Mouse (Mus musculus): ENCODE data around the gene Thsd4.

The Thsd4 gene

DNA sequence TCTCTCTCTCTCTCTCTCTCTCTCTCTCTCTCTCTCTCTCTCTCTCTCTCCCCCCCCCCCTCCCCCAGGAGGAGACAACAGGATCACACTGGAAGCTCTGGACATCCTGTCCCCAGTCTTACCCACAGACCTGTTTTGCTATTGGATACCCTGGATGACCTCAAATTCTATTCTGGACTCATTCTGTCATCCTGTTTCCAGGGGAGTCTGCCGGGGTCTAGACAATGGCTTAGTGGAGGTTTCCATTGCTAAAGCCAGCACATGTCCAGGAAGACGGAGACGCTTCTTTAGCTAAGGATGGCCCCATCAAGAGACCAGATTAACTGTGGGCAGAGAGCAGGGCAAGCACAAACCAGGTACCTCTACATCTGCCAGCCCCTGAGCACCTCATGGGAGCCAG, 273.8 kb downstream of the Thsd4 start:
- DNase-seq, result no peak

- peak; percentile 57 for DNase-seq
These were observed 276.9 kb downstream of the Thsd4 start for GRCm38 (mm10) chr9:60244943-60245342.

DNA sequence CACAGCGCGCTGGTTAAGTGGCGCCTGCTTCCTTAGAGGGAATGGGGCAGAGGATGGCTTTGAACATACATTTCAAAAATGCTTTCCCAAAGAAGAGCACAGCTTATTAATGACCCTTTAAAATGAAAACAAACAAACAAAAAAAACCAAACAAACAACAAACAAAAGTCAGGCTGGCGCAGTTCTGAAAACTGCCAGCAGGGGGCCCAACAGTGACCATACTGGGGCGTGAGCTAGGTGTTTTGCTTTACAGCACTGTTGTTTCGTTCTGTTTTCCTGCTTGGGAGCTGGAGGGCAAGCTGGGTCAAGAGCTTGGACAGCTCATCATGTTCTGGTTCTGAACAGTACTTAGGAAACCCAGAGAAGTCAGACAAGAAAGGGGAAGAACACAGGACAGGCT, 278.3 kb downstream of the Thsd4 start:
- DNase-seq, result no peak

DNA sequence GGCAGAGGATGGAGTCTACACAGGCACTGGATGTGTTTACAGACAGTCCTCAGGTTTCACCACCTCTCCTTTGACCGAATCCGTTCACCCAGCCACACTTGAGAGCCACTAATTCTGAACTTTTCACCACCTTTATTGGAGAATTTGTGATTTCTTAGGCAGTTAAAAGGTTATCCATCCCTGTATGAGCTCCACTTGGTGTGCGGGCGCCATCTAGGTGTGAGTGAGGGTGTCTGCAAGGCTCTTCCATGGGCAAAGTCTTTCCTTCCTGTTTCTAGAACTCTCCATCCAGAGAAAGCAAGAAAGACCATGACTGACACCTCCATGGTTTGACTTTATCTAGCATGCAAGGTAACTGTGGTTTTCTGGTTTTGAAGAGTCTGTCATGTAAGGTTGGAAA, 284.2 kb downstream of the Thsd4 start:
- peak; percentile 26 for DNase-seq

GRCm38 (mm10) chr9:60236155-60236554, 285.7 kb downstream of the Thsd4 start:
- DNase-seq, result no peak

- DNase-seq, result no peak
These were observed 287.4 kb downstream of the Thsd4 start for GRCm38 (mm10) chr9:60234233-60235115.

- no peak for DNase-seq
These were observed 289.6 kb downstream of the Thsd4 start for GRCm38 (mm10) chr9:60231981-60232881.

- DNase-seq, result no peak
These were observed 292.4 kb downstream of the Thsd4 start for GRCm38 (mm10) chr9:60229496-60229895.

DNA sequence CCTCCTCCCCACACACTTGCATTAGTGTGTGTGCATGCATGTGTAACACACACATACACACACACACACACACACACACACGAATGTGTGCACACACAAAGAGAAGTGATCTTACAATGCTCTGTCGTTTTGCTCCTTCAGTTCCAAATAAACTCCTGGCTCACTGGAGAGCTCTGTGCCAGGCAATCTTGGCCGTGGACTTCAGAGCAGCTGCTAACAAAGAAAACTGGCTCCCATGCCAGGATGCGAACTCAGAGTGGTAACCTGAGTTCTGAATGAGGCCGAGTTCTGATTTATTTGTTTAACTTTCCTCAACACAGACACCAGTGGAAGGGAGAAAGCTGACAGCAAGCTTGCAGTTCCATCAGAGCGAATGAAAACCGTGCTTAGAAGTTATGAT, 294.1 kb downstream of the Thsd4 start:
- DNase-seq, result peak; percentile 19

DNA sequence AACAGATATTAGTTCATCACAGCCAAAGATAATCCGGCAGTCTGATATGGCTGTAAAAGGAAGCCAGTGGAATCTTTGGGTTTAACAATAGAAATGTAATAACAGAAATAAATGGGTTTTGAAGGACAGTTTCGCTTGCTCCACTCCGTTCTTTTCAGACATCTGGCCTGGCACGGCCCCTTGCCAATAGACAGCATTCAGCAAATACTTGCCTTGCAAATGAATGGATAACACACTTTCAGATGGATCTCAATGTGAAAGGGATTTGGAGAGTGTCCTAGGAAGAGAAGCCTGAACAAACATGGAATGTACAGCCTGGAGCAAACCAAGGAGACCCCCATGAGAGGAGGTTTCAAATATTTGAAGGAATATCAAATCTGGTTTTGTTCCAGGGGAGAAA, 295.2 kb downstream of the Thsd4 start:
- DNase-seq, result peak; percentile 45

GRCm38 (mm10) chr9:60226155-60226554, 295.7 kb downstream of the Thsd4 start:
- DNase-seq, result peak; percentile 70

DNA sequence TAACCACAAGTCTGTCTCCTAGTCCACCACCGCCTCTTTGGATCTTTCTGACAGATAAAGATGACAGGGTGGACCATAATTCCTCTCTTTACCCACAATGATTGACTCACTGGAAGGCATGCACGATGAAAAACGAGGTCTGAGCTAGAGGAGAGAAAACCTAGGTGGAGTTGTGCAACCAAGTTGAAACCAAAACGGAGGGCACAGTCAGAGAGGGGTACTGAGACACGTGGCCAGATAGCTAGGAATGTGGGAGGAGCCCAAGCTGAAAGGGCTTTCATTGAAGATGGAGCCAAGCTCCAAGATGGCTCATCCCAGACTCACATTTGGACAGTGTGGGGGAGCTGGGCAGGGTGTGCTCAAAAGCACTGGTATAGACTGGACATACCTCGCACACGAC, 296.4 kb downstream of the Thsd4 start:
- no peak for DNase-seq

DNA sequence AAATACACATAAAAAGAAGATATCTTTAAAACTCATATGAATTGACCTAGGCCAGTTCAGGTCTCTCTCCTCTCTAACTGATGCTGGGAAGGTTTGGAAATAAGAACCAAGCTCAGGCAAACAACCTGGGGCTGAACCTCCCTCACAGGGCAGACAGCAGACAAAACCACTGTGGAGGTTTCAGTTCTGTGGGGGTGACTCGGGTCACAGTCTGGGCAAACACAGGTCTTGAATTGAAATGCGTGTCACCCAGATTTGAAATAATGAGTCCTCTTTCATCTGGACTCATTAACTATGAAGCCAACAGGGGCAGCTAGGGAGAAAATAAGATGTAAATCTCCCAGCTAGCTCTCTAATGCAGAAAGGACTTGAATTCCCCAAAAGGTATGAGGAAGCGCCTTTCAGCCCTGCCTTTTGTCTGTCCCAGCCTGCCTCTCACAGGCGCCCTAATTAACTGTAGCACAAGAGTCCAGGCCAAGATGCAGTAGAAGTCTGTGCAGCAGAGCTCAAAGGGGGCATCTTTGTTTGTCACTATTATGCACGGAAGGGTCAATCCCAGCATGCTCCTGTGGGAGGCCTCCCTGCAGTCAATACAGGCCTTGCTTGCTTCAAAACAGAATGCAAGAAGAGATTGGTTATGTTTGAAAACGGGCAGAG, 297.7 kb downstream of the Thsd4 start:
- DNase-seq, result peak; percentile 25

DNA sequence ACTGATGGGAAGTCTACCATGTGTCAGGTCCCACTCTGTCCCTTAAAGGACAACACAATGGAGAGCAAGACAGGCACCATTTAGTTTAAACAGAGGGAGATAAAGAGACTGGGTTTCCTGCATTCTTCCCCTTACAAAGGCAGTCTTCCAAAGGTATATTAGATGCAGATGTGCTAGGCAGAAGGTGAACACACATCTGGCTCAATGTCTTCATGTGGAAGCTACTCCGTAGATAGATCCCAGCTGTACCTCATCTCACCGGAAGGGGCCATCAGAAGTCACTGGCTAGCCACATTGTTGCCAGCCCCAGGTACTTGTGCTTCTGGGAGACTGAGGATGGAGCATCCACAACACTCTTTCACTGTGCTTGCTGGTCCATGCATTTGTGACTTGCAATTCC, 301.4 kb downstream of the Thsd4 start:
- no peak for DNase-seq

DNA sequence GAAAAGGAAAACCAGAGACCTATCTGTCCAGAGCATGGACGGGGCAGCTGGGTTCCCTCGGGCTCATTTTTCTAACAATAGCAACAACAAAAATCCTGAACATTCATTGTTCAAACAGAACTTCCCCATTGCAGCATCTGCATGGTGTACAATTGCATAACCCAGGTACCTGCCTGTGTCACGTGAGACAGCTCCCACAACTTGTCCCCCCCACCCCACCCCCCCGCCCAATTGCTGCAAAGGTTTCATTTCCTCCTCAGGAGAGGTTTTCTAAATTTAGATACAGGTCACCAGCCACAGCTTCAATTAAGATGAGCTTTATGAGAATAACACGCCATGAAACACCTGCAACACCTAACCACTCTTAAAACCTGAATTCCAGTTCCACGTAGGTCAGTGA, 303.4 kb downstream of the Thsd4 start:
- DNase-seq, result no peak

GRCm38 (mm10) chr9:60216029-60216428, 305.8 kb downstream of the Thsd4 start:
- DNase-seq, result no peak

DNA sequence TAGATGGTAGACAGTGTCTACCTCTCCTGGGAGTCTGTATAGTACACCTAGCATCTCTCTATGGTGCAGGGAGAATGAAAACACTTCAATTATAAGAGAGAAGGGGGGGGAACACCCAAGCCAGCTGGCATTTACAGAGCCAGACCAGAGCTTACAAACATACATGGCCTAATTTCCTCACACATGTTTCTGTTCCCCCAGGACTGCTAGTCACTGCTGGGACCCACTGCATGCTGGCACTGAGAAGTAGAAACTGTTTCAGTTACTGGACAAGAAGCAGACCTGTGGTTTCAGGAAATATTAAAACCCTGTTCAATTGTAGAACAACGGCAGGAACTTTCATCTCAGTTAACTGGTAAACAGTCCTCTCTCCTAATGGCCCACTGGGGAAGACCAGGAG, 308.7 kb downstream of the Thsd4 start:
- no peak for DNase-seq

- DNase-seq, result no peak
These were observed 313.0 kb downstream of the Thsd4 start for GRCm38 (mm10) chr9:60208843-60209242.

GRCm38 (mm10) chr9:60203141-60203540, 318.7 kb downstream of the Thsd4 start:
- no peak for DNase-seq

- no peak for DNase-seq
These were observed 321.4 kb downstream of the Thsd4 start for GRCm38 (mm10) chr9:60200436-60200835.

DNA sequence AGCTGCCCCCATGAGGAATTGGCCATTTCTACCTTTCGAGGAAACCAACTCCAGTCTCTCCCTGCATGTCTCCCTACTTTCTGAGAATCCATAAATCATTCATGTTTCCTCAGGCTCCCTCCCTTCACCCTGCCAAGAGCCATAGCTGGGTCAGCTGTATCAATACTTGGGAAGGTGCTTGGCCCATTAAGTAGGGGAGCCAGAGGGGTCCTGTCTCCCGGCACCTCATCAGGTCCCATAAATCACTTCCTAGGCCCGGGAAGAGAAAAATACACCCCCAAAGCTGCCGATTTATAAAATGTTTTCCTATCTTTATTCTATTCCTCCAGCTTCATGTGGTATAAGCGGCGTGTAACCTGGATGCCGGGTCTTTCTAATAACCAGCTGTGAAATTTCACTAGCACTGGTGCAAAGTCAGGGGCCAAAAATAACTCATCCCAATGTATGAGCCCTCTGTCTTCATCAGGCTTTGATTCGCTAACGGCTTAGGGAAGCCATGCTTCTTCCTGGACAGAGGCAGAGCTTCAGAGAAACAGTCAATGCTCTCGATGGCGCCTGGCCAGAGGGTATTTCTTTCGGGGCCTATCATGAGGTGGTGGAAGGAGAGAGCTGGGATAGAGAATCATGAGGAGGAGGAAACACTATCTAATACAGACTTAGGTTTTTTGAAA, 323.2 kb downstream of the Thsd4 start:
- DNase-seq, result no peak

DNA sequence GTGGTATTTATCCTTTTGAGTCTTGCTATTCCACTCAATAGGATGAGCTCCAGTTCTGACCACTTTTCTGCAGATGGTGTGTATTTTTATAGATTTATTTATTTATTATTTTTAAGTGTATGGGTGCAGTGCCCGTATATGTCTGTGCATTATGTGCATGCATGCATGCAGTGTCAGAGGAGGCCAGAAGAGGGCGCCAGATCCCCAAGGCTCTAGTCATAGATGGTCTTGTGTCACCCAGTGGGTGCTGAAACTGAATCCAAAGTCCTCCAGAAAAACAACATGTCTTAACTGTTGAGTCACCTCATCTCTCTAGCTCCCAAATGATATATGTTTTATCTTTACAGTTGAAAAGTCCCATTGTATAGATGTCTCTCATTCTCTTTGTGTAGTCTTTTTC, 326.3 kb downstream of the Thsd4 start:
- no peak for DNase-seq

GRCm38 (mm10) chr9:60194905-60195304, 326.9 kb downstream of the Thsd4 start:
- DNase-seq, result no peak
